Mouse (Mus musculus) heart, embryonic 15.5 days (tissue): ENCODE measurements around the gene Arhgef40. TPM values are rescaled to one million over a fixed set of nuclear protein-coding genes. Genes with fewer than 3 reads are reported as not detected.

ENCODE experiments used
- ATAC-seq: fragments of 200-750 bp; cut with Nextera tagmentation; replicated peaks from 2 replicates; pipeline ENCODE4 v1.8.0; 2017; ENCODE audit warnings: low read depth, moderate TSS enrichment; ENCODE audit not compliant: insufficient number of reproducible peaks, insufficient read depth, low FRiP score
- H3K27ac ChIP-seq: fragments of 300-500 bp; sonication (generic); 2 replicates; pipeline ENCODE4 v1.5.1; 2015; ENCODE audit warnings: mild to moderate bottlenecking, inconsistent platforms
- H3K27me3 ChIP-seq: fragments of 300-500 bp; sonication (generic); 2 replicates; pipeline ENCODE4 v1.6.1; 2015; ENCODE audit warnings: inconsistent platforms
- H3K36me3 ChIP-seq: fragments of 300-500 bp; sonication (generic); 2 replicates; pipeline ENCODE4 v1.6.1; 2015; ENCODE audit warnings: mild to moderate bottlenecking, inconsistent platforms
- H3K4me1 ChIP-seq: fragments of 300-500 bp; sonication (generic); replicated peaks from 2 replicates; pipeline ENCODE4 v1.6.1; 2015; ENCODE audit warnings: inconsistent platforms
- H3K4me2 ChIP-seq: fragments of 300-500 bp; sonication (generic); 2 replicates; pipeline ENCODE4 v1.6.1; 2015; ENCODE audit warnings: inconsistent platforms, mild to moderate bottlenecking, moderate library complexity
- H3K4me3 ChIP-seq: fragments of 300-500 bp; sonication (generic); 2 replicates; pipeline ENCODE4 v1.5.1; 2015; ENCODE audit warnings: mild to moderate bottlenecking, inconsistent platforms
- H3K9ac ChIP-seq: fragments of 300-500 bp; sonication (generic); 2 replicates; pipeline ENCODE4 v1.6.1; 2015; ENCODE audit warnings: mild to moderate bottlenecking, inconsistent platforms
- H3K9me3 ChIP-seq: fragments of 300-500 bp; sonication (generic); replicated peaks from 2 replicates; pipeline ENCODE4 v1.6.1; 2016; ENCODE audit warnings: inconsistent platforms
- WGBS: fragments of 180-500 bp; shearing (Covaris S2); methylation state at CpG from one replicate; pipeline ENCODE4 v1.1.7; 2015; ENCODE audit warnings: mixed read lengths; 5-methylcytosine and 5-hydroxymethylcytosine counted together
- polyA plus RNA-seq: library from polyadenylated mRNA; unstranded; fragments of >200 nt; fragmentation: Nextera tagmentation; extraction: Ambion mirVana; gene quantifications from 2 replicates; pipeline ENCODE4 v1.2.1, GENCODE M21; 2015

Arhgef40 gene
- polyA plus RNA-seq, 1 experiment from 2014 or later: 51.8 TPM

GRCm38 (mm10) chr14:51985301-51986152 is 1.0 kb downstream of the Arhgef40 start:
- ATAC-seq: peak; percentile 74
- no peaks in the 10 kb centered on the region for H3K27me3 ChIP-seq
- peak overlapping the region; percentile 85 for H3K9ac ChIP-seq
- H3K27ac ChIP-seq: peak overlapping the region; percentile 93
- H3K4me3 ChIP-seq: peak overlapping the region; percentile 86
- peaks cover 25% of the 10 kb centered on the region for H3K36me3 ChIP-seq
- H3K9me3 ChIP-seq: no peaks in the 10 kb centered on the region
- WGBS: 1% methylated on average over 27 of the region's 27 CpGs
- H3K4me2 ChIP-seq: peak overlapping the region; percentile 93
- peaks cover 33% of the 10 kb centered on the region for H3K4me1 ChIP-seq

- H3K36me3 ChIP-seq: peaks cover 31% of the 10 kb centered on the region
- WGBS: 9% methylated on average over 7 of the region's 7 CpGs
- H3K4me1 ChIP-seq: peaks cover 33% of the 10 kb centered on the region
- peak overlapping the region; percentile 86 for H3K4me3 ChIP-seq
- ATAC-seq: no peak
- no peaks in the 10 kb centered on the region for H3K27me3 ChIP-seq
- peak overlapping the region; percentile 85 for H3K9ac ChIP-seq
- peak overlapping the region; percentile 93 for H3K27ac ChIP-seq
- H3K9me3 ChIP-seq: no peaks in the 10 kb centered on the region
- peak overlapping the region; percentile 93 for H3K4me2 ChIP-seq
These were observed 1.6 kb downstream of the Arhgef40 start for GRCm38 (mm10) chr14:51986153-51986505.

- WGBS: 84% methylated on average over 6 of the region's 6 CpGs
- no peak overlapping the region for H3K4me2 ChIP-seq
- no peak overlapping the region for H3K9ac ChIP-seq
- H3K9me3 ChIP-seq: no peaks in the 10 kb centered on the region
- H3K27ac ChIP-seq: no peak overlapping the region
- no peak for ATAC-seq
- H3K4me3 ChIP-seq: no peak overlapping the region
- H3K36me3 ChIP-seq: peaks cover 41% of the 10 kb centered on the region
- no peaks in the 10 kb centered on the region for H3K27me3 ChIP-seq
- peaks cover 33% of the 10 kb centered on the region for H3K4me1 ChIP-seq
These were observed 2.7 kb downstream of the Arhgef40 start for GRCm38 (mm10) chr14:51987177-51987576.

- Histone ChIP-seq H3K4me1 (peaks cover 31% of the 10 kb centered on the region), H3K27ac (no peak overlapping the region), H3K4me2 (no peak overlapping the region), H3K9me3 (no peaks in the 10 kb centered on the region), H3K9ac (no peak overlapping the region), H3K27me3 (no peaks in the 10 kb centered on the region), H3K4me3 (no peak overlapping the region), H3K36me3 (peaks cover 51% of the 10 kb centered on the region)
- 84% methylated on average over 12 of the region's 12 CpGs for WGBS
- no peak for ATAC-seq
These were observed 4.2 kb downstream of the Arhgef40 start for GRCm38 (mm10) chr14:51988731-51989130.

- no peak overlapping the region for H3K9ac ChIP-seq
- 72% methylated on average over 12 of the region's 12 CpGs for WGBS
These were observed 5.0 kb downstream of the Arhgef40 start for GRCm38 (mm10) chr14:51989461-51989970.

GRCm38 (mm10) chr14:51994453-51994852 is 9.9 kb downstream of the Arhgef40 start:
- Histone ChIP-seq H3K27me3 (no peaks in the 10 kb centered on the region), H3K9ac (no peak overlapping the region), H3K27ac (no peak overlapping the region), H3K4me3 (no peak overlapping the region), H3K4me1 (0 out of 2 replicates have a peak, but pooled peaks cover 5% of the 10 kb centered on the region), H3K9me3 (no peaks in the 10 kb centered on the region), H3K36me3 (peaks cover 86% of the 10 kb centered on the region), H3K4me2 (no peak overlapping the region)
- WGBS: 86% methylated on average over 4 of the region's 4 CpGs
- ATAC-seq: no peak

More at GRCm38 (mm10) chr14:51989461-51989970, 5.0 kb downstream of the Arhgef40 start:
- ATAC-seq: no peak
- Histone ChIP-seq H3K27ac (no peak overlapping the region), H3K27me3 (no peaks in the 10 kb centered on the region), H3K4me3 (no peak overlapping the region), H3K4me1 (peaks cover 24% of the 10 kb centered on the region), H3K9me3 (no peaks in the 10 kb centered on the region), H3K4me2 (no peak overlapping the region), H3K36me3 (peaks cover 59% of the 10 kb centered on the region)

GRCm38 (mm10) chr14:51995219-51995871 is 10.8 kb downstream of the Arhgef40 start:
- ATAC-seq: no peak
- Histone ChIP-seq H3K27ac (no peak overlapping the region), H3K9me3 (no peaks in the 10 kb centered on the region), H3K4me1 (0 out of 2 replicates have a peak, but pooled peaks cover 5% of the 10 kb centered on the region), H3K4me3 (no peak overlapping the region), H3K27me3 (no peaks in the 10 kb centered on the region), H3K36me3 (peaks cover 87% of the 10 kb centered on the region), H3K4me2 (no peak overlapping the region), H3K9ac (no peak overlapping the region)
- 74% methylated on average over 12 of the region's 12 CpGs for WGBS

- Histone ChIP-seq H3K4me3 (no peak overlapping the region), H3K9ac (no peak overlapping the region), H3K4me1 (0 out of 2 replicates have a peak, but pooled peaks cover 5% of the 10 kb centered on the region), H3K27ac (no peak overlapping the region), H3K27me3 (no peaks in the 10 kb centered on the region), H3K36me3 (peaks cover 84% of the 10 kb centered on the region), H3K9me3 (no peaks in the 10 kb centered on the region), H3K4me2 (no peak overlapping the region)
- WGBS: 87% methylated on average over 13 of the region's 13 CpGs
- no peak for ATAC-seq
These were observed 11.8 kb downstream of the Arhgef40 start for GRCm38 (mm10) chr14:51996231-51996841.

- Histone ChIP-seq H3K4me3 (no peak overlapping the region), H3K27me3 (no peaks in the 10 kb centered on the region), H3K9me3 (no peaks in the 10 kb centered on the region), H3K4me1 (0 out of 2 replicates have a peak, but pooled peaks cover 5% of the 10 kb centered on the region), H3K9ac (no peak overlapping the region; the same call in 1 of the 2 replicates), H3K27ac (no peak overlapping the region), H3K36me3 (peaks cover 82% of the 10 kb centered on the region), H3K4me2 (no peak overlapping the region)
- no peak for ATAC-seq
- WGBS: 48% methylated on average over 16 of the region's 17 CpGs
These were observed 12.3 kb downstream of the Arhgef40 start for GRCm38 (mm10) chr14:51996866-51997265.

- Histone ChIP-seq H3K36me3 (peaks cover 82% of the 10 kb centered on the region), H3K27ac (no peak overlapping the region), H3K9me3 (no peaks in the 10 kb centered on the region), H3K4me1 (0 out of 2 replicates have a peak, but pooled peaks cover 5% of the 10 kb centered on the region), H3K9ac (no peak overlapping the region), H3K4me2 (no peak overlapping the region), H3K27me3 (no peaks in the 10 kb centered on the region), H3K4me3 (no peak overlapping the region)
- no peak for ATAC-seq
- WGBS: 91% methylated on average over 14 of the region's 14 CpGs
These were observed 13.0 kb downstream of the Arhgef40 start for GRCm38 (mm10) chr14:51997483-51997882.

- peaks cover 70% of the 10 kb centered on the region for H3K36me3 ChIP-seq
- ATAC-seq: no peak
- H3K27ac ChIP-seq: no peak overlapping the region
- no peak overlapping the region for H3K4me2 ChIP-seq
- WGBS: 52% methylated on average over 16 of the region's 16 CpGs
- H3K27me3 ChIP-seq: no peaks in the 10 kb centered on the region
- H3K4me1 ChIP-seq: peaks cover 38% of the 10 kb centered on the region
- no peak overlapping the region for H3K9ac ChIP-seq
- no peaks in the 10 kb centered on the region for H3K9me3 ChIP-seq
- no peak overlapping the region for H3K4me3 ChIP-seq
These were observed 19.5 kb downstream of the Arhgef40 start for GRCm38 (mm10) chr14:52003981-52004495.
